Mouse (Mus musculus): ENCODE measurements around the gene Herc3. TPM values are rescaled to one million over a fixed set of nuclear protein-coding genes. Genes with fewer than 3 reads are reported as not detected.

Herc3 gene
- polyA plus RNA-seq, 2 experiments, result 2.4 to 3.3 TPM

GRCm38 (mm10) chr6:58843580-58843979 is 12.3 kb downstream of the Herc3 start:
- H3K27me3 ChIP-seq (ENCODE audit: control insufficient read depth, insufficient read depth, low read length), result no peaks in the 10 kb centered on the region
- no peaks in the 10 kb centered on the region for H3K9me3 ChIP-seq (ENCODE audit: control insufficient read depth, low read length)
- DNase-seq (ENCODE audit: low read depth in 3 of 3, low spot score in 3 of 3) (no peak), ATAC-seq (ENCODE audit: insufficient read depth) (no peak)
- H3K4me2 ChIP-seq (ENCODE audit: low read depth), result no peak overlapping the region
- TF ChIP-seq EP300 (IDR thresholded peaks at IDR 0.05; ENCODE audit: low read depth), result no peak
- no peak for TF ChIP-seq CTCF (IDR thresholded peaks at IDR 0.05; ENCODE audit: low read depth)
- H3K4me1 ChIP-seq (replicated peaks; ENCODE audit: control insufficient read depth in 2 of 2, insufficient read depth in 2 of 2, low read length in 1 of 2), result peaks cover 0 to 2% of the 10 kb centered on the region in 2 experiments; a peak in 1 of 4 replicates
- no peak overlapping the region for H3K9ac ChIP-seq (replicated peaks)
- H3K36me3 ChIP-seq (replicated peaks; ENCODE audit: control insufficient read depth, insufficient read depth, low read depth), result no peaks in the 10 kb centered on the region
- no peak overlapping the region for H3K27ac ChIP-seq
- 63% methylated on average over 9 of the region's 9 CpGs for WGBS (ENCODE audit: insufficient replicate concordance)
- H3K4me3 ChIP-seq (ENCODE audit: insufficient read depth in 1 of 2, low read depth in 2 of 2, low read length in 2 of 2), result no peak overlapping the region

GRCm38 (mm10) chr6:58844188-58844822 is 13.0 kb downstream of the Herc3 start:
- H3K9ac ChIP-seq (replicated peaks), result no peak overlapping the region
- H3K9me3 ChIP-seq (ENCODE audit: control insufficient read depth, low read length), result no peaks in the 10 kb centered on the region
- H3K4me3 ChIP-seq (ENCODE audit: insufficient read depth in 1 of 2, low read depth in 2 of 2, low read length in 2 of 2), result no peak overlapping the region
- H3K4me2 ChIP-seq (ENCODE audit: low read depth), result no peak overlapping the region
- H3K36me3 ChIP-seq (replicated peaks; ENCODE audit: control insufficient read depth, insufficient read depth, low read depth), result no peaks in the 10 kb centered on the region
- H3K4me1 ChIP-seq (replicated peaks; ENCODE audit: control insufficient read depth in 2 of 2, insufficient read depth in 2 of 2, low read length in 1 of 2), result peaks cover 0 to 2% of the 10 kb centered on the region in 2 experiments; a peak in 1 of 4 replicates
- ATAC-seq (ENCODE audit: insufficient read depth), result no peak
- WGBS (ENCODE audit: insufficient replicate concordance), result 71% methylated on average over 8 of the region's 8 CpGs
- no peak overlapping the region for H3K27ac ChIP-seq
- TF ChIP-seq EP300 (IDR thresholded peaks at IDR 0.05; ENCODE audit: low read depth) (no peak), CTCF (IDR thresholded peaks at IDR 0.05; ENCODE audit: low read depth) (no peak)
- DNase-seq (ENCODE audit: low read depth in 3 of 3, low spot score in 3 of 3), result no peak
- no peaks in the 10 kb centered on the region for H3K27me3 ChIP-seq (ENCODE audit: control insufficient read depth, insufficient read depth, low read length)

DNA sequence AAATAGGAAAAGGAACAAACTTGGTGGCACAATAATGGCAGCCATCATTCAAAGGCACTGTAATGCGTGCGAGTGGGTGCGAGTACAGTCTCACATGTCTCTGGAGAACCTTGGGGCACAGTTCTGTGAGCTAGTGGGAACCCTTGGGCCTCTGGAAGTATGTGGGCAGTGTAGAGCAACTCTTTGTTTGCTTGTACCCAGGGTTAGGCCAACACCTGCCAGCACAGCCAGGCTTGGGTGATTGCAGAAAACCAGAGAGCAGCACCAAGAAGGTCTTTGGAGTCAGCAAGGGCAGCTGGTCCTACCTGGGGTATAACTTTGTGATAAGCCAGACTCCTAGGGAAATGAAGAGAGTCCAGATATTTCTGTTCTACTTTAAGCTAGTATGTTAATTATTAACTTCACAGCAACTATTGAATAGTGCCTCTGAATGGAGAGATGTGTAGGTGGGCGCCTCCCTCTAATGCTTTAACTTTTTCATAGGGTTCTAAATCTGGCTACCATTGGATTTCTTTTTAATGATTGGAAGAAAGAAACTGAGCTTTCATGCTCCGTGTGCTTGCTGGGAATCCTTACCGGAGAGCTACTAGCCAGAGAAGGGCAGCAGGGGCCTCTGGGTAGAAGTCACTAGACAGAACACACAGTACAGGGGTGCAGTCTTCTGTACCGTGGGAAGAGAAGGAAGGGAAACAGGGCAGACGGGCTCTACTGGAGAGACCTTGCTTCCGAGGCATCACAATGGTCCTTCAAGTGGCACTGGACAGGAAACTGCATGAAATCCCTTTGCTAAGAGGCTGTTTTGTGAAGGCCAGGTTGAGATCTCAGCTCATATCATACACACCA is 15.8 kb downstream of the Herc3 start:
- Histone ChIP-seq H3K4me1 (replicated peaks; ENCODE audit: control insufficient read depth in 2 of 2, insufficient read depth in 2 of 2, low read length in 1 of 2) (peaks cover 0 to 2% of the 10 kb centered on the region in 2 experiments; a peak in 1 of 4 replicates), H3K36me3 (replicated peaks; ENCODE audit: control insufficient read depth, insufficient read depth, low read depth) (no peaks in the 10 kb centered on the region), H3K4me2 (ENCODE audit: low read depth) (no peak overlapping the region), H3K27me3 (ENCODE audit: control insufficient read depth, insufficient read depth, low read length) (no peaks in the 10 kb centered on the region), H3K9me3 (ENCODE audit: control insufficient read depth, low read length) (no peaks in the 10 kb centered on the region), H3K27ac (no peak overlapping the region), H3K9ac (replicated peaks) (no peak overlapping the region), H3K4me3 (ENCODE audit: insufficient read depth in 1 of 2, low read depth in 2 of 2, low read length in 2 of 2) (no peak overlapping the region)
- ATAC-seq (ENCODE audit: insufficient read depth) (no peak), DNase-seq (ENCODE audit: low read depth in 3 of 3, low spot score in 3 of 3) (no peak)
- WGBS (ENCODE audit: insufficient replicate concordance), result 59% methylated on average over 9 of the region's 9 CpGs
- TF ChIP-seq CTCF (IDR thresholded peaks at IDR 0.05; ENCODE audit: low read depth), result no peak
- no peak for TF ChIP-seq EP300 (IDR thresholded peaks at IDR 0.05; ENCODE audit: low read depth)

- ATAC-seq (ENCODE audit: insufficient read depth) (no peak), DNase-seq (ENCODE audit: low read depth in 3 of 3, low spot score in 3 of 3) (no peak)
- Histone ChIP-seq H3K4me3 (ENCODE audit: insufficient read depth in 1 of 2, low read depth in 2 of 2, low read length in 2 of 2) (no peak overlapping the region), H3K36me3 (replicated peaks; ENCODE audit: control insufficient read depth, insufficient read depth, low read depth) (no peaks in the 10 kb centered on the region), H3K4me1 (replicated peaks; ENCODE audit: control insufficient read depth in 2 of 2, insufficient read depth in 2 of 2, low read length in 1 of 2) (peaks cover 0 to 2% of the 10 kb centered on the region in 2 experiments; a peak in 1 of 4 replicates), H3K4me2 (ENCODE audit: low read depth) (no peak overlapping the region), H3K27ac (no peak overlapping the region), H3K9ac (replicated peaks) (no peak overlapping the region), H3K27me3 (ENCODE audit: control insufficient read depth, insufficient read depth, low read length) (no peaks in the 10 kb centered on the region), H3K9me3 (ENCODE audit: control insufficient read depth, low read length) (no peaks in the 10 kb centered on the region)
- 76% methylated on average over 5 of the region's 5 CpGs for WGBS (ENCODE audit: insufficient replicate concordance)
- TF ChIP-seq EP300 (IDR thresholded peaks at IDR 0.05; ENCODE audit: low read depth), result no peak
- TF ChIP-seq CTCF (IDR thresholded peaks at IDR 0.05; ENCODE audit: low read depth), result no peak
These were observed 16.6 kb downstream of the Herc3 start for GRCm38 (mm10) chr6:58847836-58848235.

DNA sequence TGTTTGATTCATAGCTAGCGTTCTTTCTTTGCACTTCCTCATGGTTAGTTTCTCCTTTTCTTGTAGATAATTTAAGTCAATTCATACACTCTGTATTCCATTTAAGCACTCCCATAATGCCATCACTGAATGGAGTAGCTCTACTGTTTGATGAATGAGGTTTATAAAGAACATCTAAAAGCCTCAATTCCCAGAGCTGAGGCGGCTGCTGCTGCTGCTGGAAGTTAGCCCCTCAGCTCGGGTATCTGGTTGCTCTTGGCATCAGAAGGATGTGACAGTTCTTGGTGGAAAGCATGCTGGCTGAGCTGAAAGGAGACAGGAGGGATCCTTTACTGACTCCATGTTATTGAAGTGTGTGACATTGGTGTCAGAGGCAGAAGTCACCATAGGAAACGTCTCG is 18.1 kb downstream of the Herc3 start:
- Histone ChIP-seq H3K27me3 (ENCODE audit: control insufficient read depth, insufficient read depth, low read length) (no peaks in the 10 kb centered on the region), H3K9me3 (ENCODE audit: control insufficient read depth, low read length) (no peaks in the 10 kb centered on the region), H3K4me3 (ENCODE audit: insufficient read depth in 1 of 2, low read depth in 2 of 2, low read length in 2 of 2) (no peak overlapping the region), H3K36me3 (replicated peaks; ENCODE audit: control insufficient read depth, insufficient read depth, low read depth) (no peaks in the 10 kb centered on the region), H3K9ac (replicated peaks) (no peak overlapping the region), H3K27ac (no peak overlapping the region), H3K4me2 (ENCODE audit: low read depth) (no peak overlapping the region), H3K4me1 (replicated peaks; ENCODE audit: control insufficient read depth in 2 of 2, insufficient read depth in 2 of 2, low read length in 1 of 2) (peaks cover 0 to 2% of the 10 kb centered on the region in 2 experiments; a peak in 1 of 4 replicates)
- no peak for ATAC-seq (ENCODE audit: insufficient read depth)
- TF ChIP-seq CTCF (IDR thresholded peaks at IDR 0.05; ENCODE audit: low read depth), result no peak
- no peak for TF ChIP-seq EP300 (IDR thresholded peaks at IDR 0.05; ENCODE audit: low read depth)
- 53% methylated on average over 5 of the region's 5 CpGs for WGBS (ENCODE audit: insufficient replicate concordance)
- no peak for DNase-seq (ENCODE audit: low read depth in 3 of 3, low spot score in 3 of 3)

Measured in liver, embryonic 14.5 days (tissue).